Mouse (Mus musculus) ES-Bruce4 (cell line): ENCODE data around the gene Treh. TPM values are rescaled to one million over a fixed set of nuclear protein-coding genes. Genes with fewer than 3 reads are reported as not detected.

Experiments used
- H3K27ac ChIP-seq: 2 replicates; pipeline ENCODE4 v1.5.1; 2012; ENCODE audit warnings: low read length, inconsistent platforms; ENCODE audit not compliant: insufficient read depth
- H3K27me3 ChIP-seq: 2 replicates; pipeline ENCODE4 v1.6.1; 2012; ENCODE audit warnings: mild to moderate bottlenecking, low read length, inconsistent platforms; ENCODE audit not compliant: control insufficient read depth, poor library complexity, insufficient read depth, severe bottlenecking
- H3K36me3 ChIP-seq: 2 replicates; pipeline ENCODE4 v1.6.1; 2012; ENCODE audit warnings: inconsistent platforms, mild to moderate bottlenecking, low read length, moderate library complexity; ENCODE audit not compliant: control insufficient read depth, poor library complexity, insufficient read depth, severe bottlenecking
- H3K4me1 ChIP-seq: one replicate; pipeline ENCODE4 v1.8.1; 2011; ENCODE audit warnings: low read length; ENCODE audit not compliant: control insufficient read depth, insufficient read depth
- H3K4me3 ChIP-seq: 2 replicates; pipeline ENCODE4 v1.5.1; 2011; ENCODE audit warnings: low read depth, mild to moderate bottlenecking, low read length
- H3K9ac ChIP-seq: 2 replicates; pipeline ENCODE4 v1.6.1; 2012; ENCODE audit warnings: low read depth, mild to moderate bottlenecking, inconsistent platforms; ENCODE audit not compliant: poor library complexity, severe bottlenecking
- H3K9me3 ChIP-seq: replicated peaks from 2 replicates; pipeline ENCODE4 v1.6.1; 2012; ENCODE audit warnings: mild to moderate bottlenecking, low read length, inconsistent platforms; ENCODE audit not compliant: control insufficient read depth, poor library complexity, insufficient read depth, severe bottlenecking
- CTCF ChIP-seq: IDR thresholded peaks from one replicate; pipeline ENCODE4 v1.8.1; 2011; ENCODE audit warnings: low read depth, low read length
- EP300 ChIP-seq: IDR thresholded peaks from 2 replicates; pipeline ENCODE4 v1.6.1; 2011; ENCODE audit warnings: low read depth, low read length; ENCODE audit not compliant: insufficient read depth
- POLR2A ChIP-seq: IDR thresholded peaks from one replicate; pipeline ENCODE4 v1.8.1; 2011; ENCODE audit warnings: low read length; ENCODE audit not compliant: insufficient read depth
- polyA plus RNA-seq: library from polyadenylated mRNA; stranded (reverse); fragments of >200 nt; gene quantifications from 2 replicates; pipeline ENCODE4 v1.2.4, GENCODE M21; 2011; ENCODE audit warnings: low read depth; ENCODE audit not compliant: missing spikeins, insufficient read depth, insufficient read length

The Treh gene
- polyA plus RNA-seq, 1 experiment = not detected

GRCm38 (mm10) chr9:44691671-44692520 lies 18.9 kb downstream of the Treh start:
- TF ChIP-seq CTCF = no peak
- TF ChIP-seq EP300 = no peak
- TF ChIP-seq POLR2A = no peak
- H3K27me3 ChIP-seq = no peaks in the 10 kb centered on the region
- no peaks in the 10 kb centered on the region for H3K36me3 ChIP-seq
- H3K4me1 ChIP-seq = peaks cover 8% of the 10 kb centered on the region
- no peaks in the 10 kb centered on the region for H3K9me3 ChIP-seq
- no peak overlapping the region for H3K4me3 ChIP-seq
- no peak overlapping the region for H3K27ac ChIP-seq
- no peak overlapping the region for H3K9ac ChIP-seq

DNA sequence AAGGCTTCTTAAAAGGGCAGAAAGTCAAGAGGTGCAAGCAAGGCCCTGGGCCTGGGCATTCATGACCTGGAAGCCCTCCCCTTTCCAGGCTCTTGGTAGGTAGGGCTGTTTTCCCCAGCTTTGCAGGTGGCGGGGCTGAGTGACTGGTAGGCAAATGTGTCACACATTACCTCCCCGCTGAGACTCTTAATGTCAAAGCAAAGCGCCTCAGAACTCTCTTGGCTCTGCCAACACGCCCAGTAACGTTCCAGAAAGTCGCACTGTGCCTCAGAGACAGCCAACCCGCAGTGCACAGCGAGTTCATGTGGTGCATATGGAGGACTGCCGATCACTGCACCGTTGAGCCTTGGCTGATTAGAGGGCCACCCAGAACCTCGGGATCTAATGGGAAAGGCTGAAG lies 20.0 kb downstream of the Treh start:
- Histone ChIP-seq H3K36me3 (no peaks in the 10 kb centered on the region), H3K4me1 (peaks cover 8% of the 10 kb centered on the region), H3K27ac (no peak overlapping the region), H3K4me3 (no peak overlapping the region), H3K9me3 (no peaks in the 10 kb centered on the region), H3K27me3 (no peaks in the 10 kb centered on the region), H3K9ac (no peak overlapping the region)
- TF ChIP-seq POLR2A = no peak
- TF ChIP-seq CTCF = no peak
- no peak for TF ChIP-seq EP300

GRCm38 (mm10) chr9:44697866-44698265 lies 24.8 kb downstream of the Treh start:
- Histone ChIP-seq H3K9me3 (no peaks in the 10 kb centered on the region), H3K36me3 (no peaks in the 10 kb centered on the region), H3K27ac (no peak overlapping the region), H3K9ac (no peak overlapping the region), H3K27me3 (no peaks in the 10 kb centered on the region), H3K4me3 (0 out of 2 replicates have a peak overlapping the region, but pooled peaks have one; percentile 2), H3K4me1 (peaks cover 2% of the 10 kb centered on the region)
- no peak for TF ChIP-seq POLR2A
- no peak for TF ChIP-seq EP300
- TF ChIP-seq CTCF = no peak

DNA sequence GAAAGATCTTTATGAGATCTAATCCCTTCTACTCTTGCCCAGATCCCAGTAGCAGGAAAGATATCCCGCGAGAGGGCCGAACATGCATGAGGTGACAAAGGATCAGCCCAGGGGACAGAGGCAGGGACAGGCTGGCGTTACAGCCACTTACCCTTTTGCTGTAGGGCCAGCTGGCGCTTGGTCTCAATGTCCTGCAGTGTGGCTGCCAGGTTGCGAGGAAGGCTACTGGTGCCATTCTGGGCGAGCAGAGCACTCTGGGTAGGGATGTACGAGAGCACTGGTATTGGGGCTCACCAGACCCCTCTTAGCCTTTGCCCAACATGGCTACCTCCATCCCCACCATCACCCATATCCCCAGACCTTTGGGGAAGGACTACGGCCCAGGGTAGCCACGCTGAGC lies 26.2 kb downstream of the Treh start:
- TF ChIP-seq EP300 = no peak
- TF ChIP-seq POLR2A = no peak
- no peak for TF ChIP-seq CTCF
- no peak overlapping the region for H3K9ac ChIP-seq
- H3K9me3 ChIP-seq = no peaks in the 10 kb centered on the region
- no peak overlapping the region for H3K4me3 ChIP-seq
- H3K27ac ChIP-seq = no peak overlapping the region
- H3K36me3 ChIP-seq = no peaks in the 10 kb centered on the region
- no peaks in the 10 kb centered on the region for H3K27me3 ChIP-seq
- H3K4me1 ChIP-seq = no peaks in the 10 kb centered on the region

GRCm38 (mm10) chr9:44699730-44700129 lies 26.7 kb downstream of the Treh start:
- H3K36me3 ChIP-seq = no peaks in the 10 kb centered on the region
- TF ChIP-seq CTCF (no peak), EP300 (no peak), POLR2A (no peak)
- H3K27ac ChIP-seq = no peak overlapping the region

DNA sequence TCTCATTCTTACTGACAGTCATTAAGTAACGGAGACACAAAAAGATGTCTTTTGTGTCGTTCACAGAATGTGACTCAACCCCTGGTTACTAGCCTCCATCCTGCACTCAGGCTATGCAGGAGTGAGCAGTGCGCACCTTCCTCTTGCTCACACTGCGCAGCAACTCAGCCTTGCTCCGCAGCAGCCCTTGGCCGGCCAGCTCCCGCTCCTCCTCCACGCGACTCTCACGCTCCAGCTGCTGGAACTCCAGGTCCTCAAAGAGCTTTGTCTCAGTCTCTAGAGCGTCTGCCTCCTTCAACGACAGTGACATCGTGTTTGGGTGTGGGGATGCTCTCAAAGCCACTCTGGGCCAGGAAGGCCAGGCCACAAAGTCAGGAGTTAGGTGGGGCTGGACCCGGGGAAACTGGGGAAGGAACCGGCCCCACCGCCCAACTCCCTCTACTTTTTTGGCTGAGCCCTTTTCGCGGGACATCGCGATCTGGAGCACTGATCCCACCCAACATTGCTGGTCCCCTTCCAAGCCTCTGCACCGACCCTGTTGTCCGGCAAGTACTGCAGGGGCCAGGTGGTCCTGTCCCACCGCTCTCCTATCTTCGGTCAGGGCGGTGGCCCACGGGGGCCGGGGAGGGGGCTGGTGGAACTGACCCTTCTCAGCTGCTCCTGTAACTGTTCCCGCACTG lies 34.9 kb downstream of the Treh start:
- Histone ChIP-seq H3K9ac (peak overlapping the region; percentile 49), H3K4me3 (peak overlapping the region; percentile 48), H3K36me3 (no peaks in the 10 kb centered on the region), H3K27me3 (no peaks in the 10 kb centered on the region), H3K27ac (no peak overlapping the region), H3K4me1 (peaks cover 4% of the 10 kb centered on the region), H3K9me3 (no peaks in the 10 kb centered on the region)
- no peak for TF ChIP-seq POLR2A

More at GRCm38 (mm10) chr9:44699730-44700129, 26.7 kb downstream of the Treh start:
- Histone ChIP-seq H3K4me3 (no peak overlapping the region), H3K9me3 (no peaks in the 10 kb centered on the region), H3K9ac (no peak overlapping the region), H3K4me1 (no peaks in the 10 kb centered on the region), H3K27me3 (no peaks in the 10 kb centered on the region)
